ENCODE assay signal across 13 mouse cellular contexts in the genomic region with DNA sequence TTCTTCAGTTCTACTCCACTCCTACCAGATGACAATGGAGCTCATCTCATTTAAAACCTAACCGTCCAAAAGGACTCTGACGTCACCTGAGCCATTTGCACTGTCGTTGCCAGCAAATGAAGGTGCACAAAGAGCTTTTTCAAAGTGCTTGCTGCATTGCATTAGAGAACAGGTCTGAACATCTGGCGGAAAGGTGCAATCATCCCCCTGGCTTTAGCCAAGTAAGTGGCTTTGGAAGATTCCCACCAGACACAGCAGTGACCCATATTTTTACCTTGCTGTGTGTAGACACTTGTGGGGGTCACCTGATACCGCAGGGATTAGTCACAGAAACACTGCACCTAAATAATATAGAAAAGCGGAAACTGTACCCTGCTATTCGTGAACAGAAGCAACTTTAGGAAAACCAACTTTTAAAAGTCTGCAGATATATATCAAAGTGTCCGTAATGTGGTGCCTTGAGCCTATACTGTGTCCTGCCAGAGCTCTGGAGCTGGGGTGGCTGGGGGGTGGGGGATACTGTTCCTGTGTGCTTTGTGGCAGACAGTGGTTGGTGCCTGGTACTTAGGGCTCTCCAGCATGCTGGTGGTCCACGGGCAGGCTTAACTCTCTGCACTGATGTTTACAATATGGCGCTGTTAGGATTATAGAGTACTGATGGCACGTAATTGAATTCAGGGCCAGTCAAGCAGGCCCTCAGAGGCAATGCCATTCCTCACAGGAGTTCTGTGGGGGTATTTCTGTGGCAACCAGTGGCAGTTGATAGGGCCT.
DNase-seq lines count a peak whose midpoint lies in the region; ATAC-seq and TF ChIP-seq lines count a peak whose summit lies in the region.
"Had no signal": no experiment of that assay in that cellular context is flagged by ENCODE, and none has a peak within 500 bp of the region (broad histone marks: within the 10 kb centered on the region; RNA-seq: fewer than 3 reads in every experiment).

No protein-coding gene starts in this region.

- no peaks in the 10 kb centered on the region for H3K9me3 ChIP-seq in liver, embryonic 11.5 days (ENCODE audit: control insufficient read depth, low read length)
- H3K9me3 ChIP-seq in embryonic facial prominence, embryonic 10.5 days, result no peaks in the 10 kb centered on the region
- 0 out of 2 replicates have a peak, but pooled peaks cover 3% of the 10 kb centered on the region for H3K9me3 ChIP-seq in limb, embryonic 12.5 days
- no peaks in the 10 kb centered on the region for H3K9me3 ChIP-seq in hindbrain, postnatal 0 days (ENCODE audit: low read length)

- H3K9ac ChIP-seq in liver, embryonic 11.5 days (ENCODE audit: low read depth, low read length), result no peak overlapping the region
- no peak overlapping the region for H3K9ac ChIP-seq in limb, embryonic 12.5 days (replicated peaks)
- H3K9ac ChIP-seq in hindbrain, postnatal 0 days (replicated peaks; ENCODE audit: low read length), result no peak overlapping the region
- H3K9ac ChIP-seq: hindbrain, embryonic 14.5 days had no signal

- H3K4me2 ChIP-seq in liver, embryonic 11.5 days, result no peak overlapping the region; the same call in 1 of the 2 replicates
- peak overlapping the region; percentile 18; the same call in 1 of the 2 replicates for H3K4me2 ChIP-seq in limb, embryonic 12.5 days
- no peak overlapping the region for H3K4me2 ChIP-seq in hindbrain, postnatal 0 days (ENCODE audit: low read depth, low read length)
- H3K4me2 ChIP-seq: hindbrain, embryonic 14.5 days had no signal

- 69% methylated on average over 11 of the region's 11 CpGs for WGBS in liver, embryonic 11.5 days
- 60% methylated on average over 11 of the region's 11 CpGs for WGBS in embryonic facial prominence, embryonic 10.5 days
- WGBS in limb, embryonic 12.5 days, result 34% methylated on average over 11 of the region's 11 CpGs
- 74% methylated on average over 11 of the region's 11 CpGs for WGBS in hindbrain, postnatal 0 days

- TF ChIP-seq CTCF in hindbrain, postnatal 0 days (IDR thresholded peaks at IDR 0.05; ENCODE audit: low read depth), result no peak

- peak; percentile 24 for DNase-seq in embryo, embryonic 10 days (ENCODE audit: low spot score)
- no peak for DNase-seq in embryo, embryonic 9.5 days (ENCODE audit: extremely low spot score)
- DNase-seq in liver, embryonic 11.5 days (ENCODE audit: low spot score), result no peak
- no peak for DNase-seq in liver
- peak; percentile 34 for DNase-seq in embryonic facial prominence, embryonic 10.5 days (ENCODE audit: low spot score)
- DNase-seq in hindbrain, postnatal 0 days (ENCODE audit: low spot score), result no peak
- DNase-seq in cerebellum, adult 8-10 months, result no peak
- DNase-seq: cerebellum, adult 18-20 months; lung, postnatal 10 days; thymus, postnatal 14 days had no signal

- no peak overlapping the region for H3K4me3 ChIP-seq in liver, embryonic 11.5 days (ENCODE audit: low read depth, low read length)
- no peak overlapping the region for H3K4me3 ChIP-seq in embryonic facial prominence, embryonic 10.5 days
- no peak overlapping the region for H3K4me3 ChIP-seq in limb, embryonic 12.5 days (replicated peaks)
- H3K4me3 ChIP-seq in hindbrain, postnatal 0 days (ENCODE audit: low read length), result no peak overlapping the region
- H3K4me3 ChIP-seq: erythroblast, embryonic 14.5 days had no signal

- peak; percentile 39; the same call in 1 of the 2 replicates for ATAC-seq in liver, embryonic 11.5 days (replicated peaks; ENCODE audit: low FRiP score)
- ATAC-seq in limb, embryonic 12.5 days (ENCODE audit: insufficient number of reproducible peaks, insufficient read depth, low FRiP score, low TSS enrichment, low read depth), result peak; percentile 75
- ATAC-seq in hindbrain, postnatal 0 days, result no peak

- peaks cover 20% of the 10 kb centered on the region for H3K4me1 ChIP-seq in liver, embryonic 11.5 days (replicated peaks; ENCODE audit: control insufficient read depth, insufficient read depth, low read length)
- H3K4me1 ChIP-seq in embryonic facial prominence, embryonic 10.5 days, result peaks cover 42% of the 10 kb centered on the region
- H3K4me1 ChIP-seq in limb, embryonic 12.5 days (replicated peaks), result peaks cover 49% of the 10 kb centered on the region
- H3K4me1 ChIP-seq in hindbrain, postnatal 0 days (ENCODE audit: insufficient read depth, low read length), result no peaks in the 10 kb centered on the region

- peak overlapping the region; percentile 48; the same call in 1 of the 2 replicates for H3K27ac ChIP-seq in liver, embryonic 11.5 days (ENCODE audit: low read depth, low read length)
- peak overlapping the region; percentile 65 for H3K27ac ChIP-seq in embryonic facial prominence, embryonic 10.5 days (replicated peaks)
- H3K27ac ChIP-seq in limb, embryonic 12.5 days, result peak overlapping the region; percentile 80
- H3K27ac ChIP-seq in hindbrain, postnatal 0 days, result no peak overlapping the region
- H3K27ac ChIP-seq: hindbrain, embryonic 14.5 days had no signal

- H3K36me3 ChIP-seq in liver, embryonic 11.5 days (ENCODE audit: control insufficient read depth, insufficient read depth, low read length), result peaks cover under 1% of the 10 kb centered on the region; the same call in 1 of the 2 replicates
- peaks cover 20% of the 10 kb centered on the region for H3K36me3 ChIP-seq in embryonic facial prominence, embryonic 10.5 days (replicated peaks)
- peaks cover 14% of the 10 kb centered on the region for H3K36me3 ChIP-seq in limb, embryonic 12.5 days
- H3K36me3 ChIP-seq in hindbrain, postnatal 0 days (ENCODE audit: insufficient read depth, low read length), result no peaks in the 10 kb centered on the region

- H3K27me3 ChIP-seq in liver, embryonic 11.5 days (replicated peaks; ENCODE audit: control insufficient read depth, insufficient read depth, low read length), result no peaks in the 10 kb centered on the region
- no peaks in the 10 kb centered on the region for H3K27me3 ChIP-seq in embryonic facial prominence, embryonic 10.5 days (replicated peaks; ENCODE audit: low read depth, poor library complexity, severe bottlenecking)
- H3K27me3 ChIP-seq in limb, embryonic 12.5 days, result no peaks in the 10 kb centered on the region
- H3K27me3 ChIP-seq in hindbrain, postnatal 0 days (ENCODE audit: insufficient read depth, low read length), result no peaks in the 10 kb centered on the region

Comparison
In these comparisons a context has a peak if more than half of its experiments do, and no peak if none do; other contexts are left out.
1. DNase-seq: peak in embryo, embryonic 10 days (single experiment) and embryonic facial prominence, embryonic 10.5 days (single experiment); none in embryo, embryonic 9.5 days (single experiment), liver, embryonic 11.5 days (single experiment), liver (single experiment), hindbrain, postnatal 0 days (single experiment) and cerebellum, adult 8-10 months (single experiment).